Mouse (Mus musculus): Measurements from ENCODE around the gene Olfr98.

GRCm38 (mm10) chr17:37304213-37304612, 40.7 kb upstream of the Olfr98 start, which contains the start of gene Olfr101:
- no peak for TF ChIP-seq E2F4 (IDR thresholded peaks at IDR 0.05; ENCODE audit: insufficient replicate concordance, low read depth, low read length)
- no peak for TF ChIP-seq ZKSCAN1 (IDR thresholded peaks at IDR 0.05; ENCODE audit: borderline replicate concordance, low read depth, low read length)
- TF ChIP-seq MYC (IDR thresholded peaks at IDR 0.05; ENCODE audit: low read depth, low read length) = no peak
- TF ChIP-seq MXI1 (IDR thresholded peaks at IDR 0.05; ENCODE audit: low read depth, low read length) = no peak
- TF ChIP-seq SMC3 (IDR thresholded peaks at IDR 0.05; ENCODE audit: low read depth, low read length) = no peak
- TF ChIP-seq CTCF (conservative IDR thresholded peaks at IDR 0.05 in 1 of 2, IDR thresholded peaks at IDR 0.05 in 1 of 2; ENCODE audit: low read depth in 2 of 2, low read length in 2 of 2) = no peak
- TF ChIP-seq MAFK (IDR thresholded peaks at IDR 0.05; ENCODE audit: insufficient replicate concordance, low read length) = no peak
- TF ChIP-seq POLR2A (IDR thresholded peaks at IDR 0.05; ENCODE audit: low read depth, low read length) = no peak

Measured in CH12.LX (cell line).